Comparison of ENCODE assay signal across 20 mouse cellular contexts in genomic region chr1:92903627-92904026, GRCm38 (mm10). TPM values are rescaled to one million over a fixed set of nuclear protein-coding genes. Genes with fewer than 3 reads are reported as not detected.
DNase-seq lines count a peak whose midpoint lies in the region; TF ChIP-seq lines count a peak whose summit lies in the region.
"Had no signal": no experiment of that assay in that cellular context is flagged by ENCODE, and none has a peak within 500 bp of the region (broad histone marks: within the 10 kb centered on the region; RNA-seq: fewer than 3 reads in every experiment).

No protein-coding gene starts in this region.

- H3K27me3 ChIP-seq in testis, adult 2 months (ENCODE audit: control insufficient read depth, insufficient read depth, low read length) = no peaks in the 10 kb centered on the region

- no peak overlapping the region for H3K27ac ChIP-seq in testis, adult 2 months (ENCODE audit: control insufficient read depth, insufficient read depth, low read depth, low read length)
- 0 out of 2 replicates have a peak overlapping the region, but pooled peaks have one; percentile 7 for H3K27ac ChIP-seq in olfactory bulb, adult 2 months (ENCODE audit: insufficient read depth, low read depth, low read length)
- H3K27ac ChIP-seq: heart, embryonic 15.5 days; hindbrain, embryonic 12.5 days; intestine, embryonic 15.5 days; kidney, embryonic 15.5 days; lung, embryonic 15.5 days; midbrain, embryonic 10.5 days had no signal

- H3K4me3 ChIP-seq in testis, adult 2 months (ENCODE audit: control insufficient read depth, low read depth, low read length) = peak overlapping the region; percentile 10; the same call in 1 of the 2 replicates
- H3K4me3 ChIP-seq in olfactory bulb, adult 2 months (ENCODE audit: insufficient read depth, low read depth, low read length) = no peak overlapping the region
- H3K4me3 ChIP-seq: erythroblast, embryonic 14.5 days; hindbrain, embryonic 12.5 days had no signal

- TF ChIP-seq CTCF in testis, adult 2 months (IDR thresholded peaks at IDR 0.05; ENCODE audit: control insufficient read depth, insufficient read depth, insufficient replicate concordance, low read depth, low read length) = no peak
- no peak for TF ChIP-seq CTCF in olfactory bulb, adult 2 months (IDR thresholded peaks at IDR 0.05; ENCODE audit: insufficient read depth, low read depth, low read length)

- TF ChIP-seq POLR2A in testis, adult 2 months (IDR thresholded peaks at IDR 0.05; ENCODE audit: control insufficient read depth, low read depth, low read length) = no peak
- TF ChIP-seq POLR2A in olfactory bulb, adult 2 months (IDR thresholded peaks at IDR 0.05; ENCODE audit: insufficient read depth, low read depth, low read length) = no peak

- peaks cover 14% of the 10 kb centered on the region for H3K4me1 ChIP-seq in testis, adult 2 months (ENCODE audit: control insufficient read depth, insufficient read depth, low read length)
- H3K4me1 ChIP-seq in olfactory bulb, adult 2 months (ENCODE audit: control insufficient read depth, insufficient read depth, low read length) = peaks cover 17% of the 10 kb centered on the region

- WGBS in olfactory bulb, adult 2 months = 26% methylated on average over 4 of the region's 4 CpGs

- peak; percentile 48 for DNase-seq in adrenal gland, adult 8-10 months
- no peak for DNase-seq in adrenal gland, postnatal 10 days
- DNase-seq in layer of hippocampus, adult 9-11 months = peak; percentile 72
- DNase-seq in layer of hippocampus, adult 11-12 months (ENCODE audit: low spot score) = no peak
- DNase-seq in testis, postnatal 14 days (ENCODE audit: low spot score) = no peak
- no peak for DNase-seq in heart, adult 11 months
- DNase-seq: B cell, adult 2 months; cerebellum, adult 9-10 months; embryo, embryonic 11 days; heart, adult 18-20 months had no signal

- peaks cover 1% of the 10 kb centered on the region; the same call in 1 of the 2 replicates for H3K36me3 ChIP-seq in testis, adult 2 months (ENCODE audit: control insufficient read depth, insufficient read depth, low read length)
- H3K36me3 ChIP-seq: heart, embryonic 15.5 days; hindbrain, embryonic 12.5 days; intestine, embryonic 15.5 days; kidney, embryonic 15.5 days; lung, embryonic 15.5 days; midbrain, embryonic 10.5 days had no signal

RNA-seq across cellular contexts. Expression of gene Ankmy1, which starts 0.9 kb away (rescaled TPM):
- total RNA-seq in adrenal gland, adult 8-10 months (2022) = 1 to 10 TPM; 1.0 to 1.9 (median 1.3) TPM
- under 1 TPM; 0.75 to 0.82 TPM for total RNA-seq in adrenal gland, postnatal 10 days (2021)
- 50.5 and 53.4 TPM in 2 replicates for polyA plus RNA-seq in testis, adult 2 months (2012; rRNA removed)
- polyA plus RNA-seq in olfactory bulb, adult 2 months (2012; ENCODE audit: insufficient read depth, insufficient read length, low replicate concordance, missing spikeins) = not detected in 2 replicates
- total RNA-seq: heart, adult 18-20 months; monocyte, adult 5-6 weeks had no signal
- polyA plus RNA-seq: erythroblast, embryonic 14.5 days had no signal

RNA-seq across cellular contexts. Expression of gene Dusp28, which starts 3.2 kb away (rescaled TPM):
- total RNA-seq in adrenal gland, adult 8-10 months (2022) = 10 to 100 TPM; 16.2 to 17.9 (median 16.3) TPM
- total RNA-seq in adrenal gland, postnatal 10 days (2021) = 10 to 100 TPM; 13.5 to 17.0 TPM
- polyA plus RNA-seq in testis, adult 2 months (2012; rRNA removed) = 5.7 TPM in 2 replicates
- not detected in 2 replicates for polyA plus RNA-seq in olfactory bulb, adult 2 months (2012; ENCODE audit: insufficient read depth, insufficient read length, low replicate concordance, missing spikeins)

RNA-seq across cellular contexts. Expression of gene Rnpepl1, which starts 7.0 kb away (rescaled TPM):
- 10 to 100 TPM; 64.1 to 84.4 (median 76.6) TPM for total RNA-seq in adrenal gland, adult 8-10 months (2022)
- total RNA-seq in adrenal gland, postnatal 10 days (2021) = 10 to 100 TPM; 64.6 to 72.0 TPM
- polyA plus RNA-seq in testis, adult 2 months (2012; rRNA removed) = 88.8 and 99.3 TPM in 2 replicates
- not detected in 2 replicates for polyA plus RNA-seq in olfactory bulb, adult 2 months (2012; ENCODE audit: insufficient read depth, insufficient read length, low replicate concordance, missing spikeins)

RNA-seq across cellular contexts. Expression of gene Capn10, which starts 30.5 kb away (rescaled TPM):
- 10 to 100 TPM; 17.3 to 27.2 (median 24.3) TPM for total RNA-seq in adrenal gland, adult 8-10 months (2022)
- 10 to 100 TPM; 16.8 to 22.4 TPM for total RNA-seq in adrenal gland, postnatal 10 days (2021)
- 31.9 and 32.5 TPM in 2 replicates for polyA plus RNA-seq in testis, adult 2 months (2012; rRNA removed)
- polyA plus RNA-seq in olfactory bulb, adult 2 months (2012; ENCODE audit: insufficient read depth, insufficient read length, low replicate concordance, missing spikeins) = not detected in 2 replicates

RNA-seq across cellular contexts. Expression of gene Gpr35, which starts 47.0 kb away (rescaled TPM):
- 1 to 10 TPM in 1 of 4 experiments, under 1 TPM in 3; 0.58 to 1.8 (median 0.87) TPM for total RNA-seq in adrenal gland, adult 8-10 months (2022)
- total RNA-seq in adrenal gland, postnatal 10 days (2021) = 1 to 10 TPM in 1 of 2 experiments, under 1 TPM in 1; 0.97 to 1.7 TPM
- 0.70 and 0.88 TPM in 2 replicates for polyA plus RNA-seq in testis, adult 2 months (2012; rRNA removed)
- polyA plus RNA-seq in olfactory bulb, adult 2 months (2012; ENCODE audit: insufficient read depth, insufficient read length, low replicate concordance, missing spikeins) = not detected in 2 replicates

Comparison
In these comparisons a context has a peak if more than half of its experiments do, and no peak if none do; other contexts are left out.
1. DNase-seq: peak in adrenal gland, adult 8-10 months (single experiment) and layer of hippocampus, adult 9-11 months (single experiment); none in adrenal gland, postnatal 10 days (single experiment), layer of hippocampus, adult 11-12 months (single experiment), testis, postnatal 14 days (single experiment) and heart, adult 11 months (single experiment).